Mouse (Mus musculus) lung, postnatal 0 days (tissue): Measurements from ENCODE around the gene Serpinb12. TPM values are rescaled to one million over a fixed set of nuclear protein-coding genes. Genes with fewer than 3 reads are reported as not detected.
"Not testable (repeated sequence)": the region's sequence is repeated elsewhere in the genome, so short reads cannot be mapped to it uniquely, and the experiment has no call there.

Source experiments
- ATAC-seq: fragments of 200-750 bp; cut with Nextera tagmentation; 2 replicates; pipeline ENCODE4 v1.8.0; 2017; ENCODE audit warnings: moderate library complexity
- DNase-seq: peaks from one replicate; pipeline ENCODE4 v3.0.0-alpha.2; 2016; ENCODE audit warnings: low spot score
- H3K27ac ChIP-seq: fragments of 300-500 bp; sonication (generic); 2 replicates; pipeline ENCODE4 v1.5.1; 2014; ENCODE audit warnings: antibody characterized with exemption, mild to moderate bottlenecking, low read length, mixed read lengths
- H3K27me3 ChIP-seq: fragments of 300-500 bp; sonication (generic); replicated peaks from 2 replicates; pipeline ENCODE4 v1.6.1; 2014; ENCODE audit warnings: low read length, mixed read lengths; ENCODE audit not compliant: insufficient read depth
- H3K36me3 ChIP-seq: fragments of 300-500 bp; sonication (generic); 2 replicates; pipeline ENCODE4 v1.6.1; 2014; ENCODE audit warnings: low read length, mixed read lengths; ENCODE audit not compliant: insufficient read depth
- H3K4me1 ChIP-seq: fragments of 300-500 bp; sonication (generic); 2 replicates; pipeline ENCODE4 v1.6.1; 2014; ENCODE audit warnings: antibody characterized with exemption, low read depth, low read length, mixed read lengths; ENCODE audit not compliant: insufficient read depth
- H3K4me2 ChIP-seq: fragments of 300-500 bp; sonication (generic); replicated peaks from 2 replicates; pipeline ENCODE4 v1.6.1; 2014; ENCODE audit warnings: low read depth, mild to moderate bottlenecking, low read length, moderate library complexity, mixed read lengths
- H3K4me3 ChIP-seq: fragments of 300-500 bp; sonication (generic); 2 replicates; pipeline ENCODE4 v1.5.1; 2014; ENCODE audit warnings: low read depth, low read length
- H3K9ac ChIP-seq: fragments of 300-500 bp; sonication (generic); replicated peaks from 2 replicates; pipeline ENCODE4 v1.6.1; 2014; ENCODE audit warnings: low read depth, mild to moderate bottlenecking
- H3K9me3 ChIP-seq: fragments of 300-500 bp; sonication (generic); 2 replicates; pipeline ENCODE4 v1.6.1; 2016; ENCODE audit warnings: low read length, mixed read lengths
- CTCF ChIP-seq: IDR thresholded peaks from 2 replicates; pipeline ENCODE4 v1.5.1; 2016; ENCODE audit warnings: antibody characterized with exemption, mild to moderate bottlenecking
- EP300 ChIP-seq: IDR thresholded peaks from 2 replicates; pipeline ENCODE4 v1.6.1; 2016; ENCODE audit warnings: antibody characterized with exemption, mild to moderate bottlenecking, control low read depth
- WGBS: fragments of 180-500 bp; shearing (Covaris S2); extraction: QIAGEN DNeasy Blood & Tissue Kit; methylation state at CpG from one replicate; pipeline ENCODE4 v1.1.7; 2014; 5-methylcytosine and 5-hydroxymethylcytosine counted together
- polyA plus RNA-seq: library from polyadenylated mRNA; unstranded; fragments of >200 nt; fragmentation: Nextera tagmentation; extraction: Ambion mirVana; gene quantifications from 2 replicates; pipeline ENCODE4 v1.2.1, GENCODE M21; 2015

The Serpinb12 gene
- 0.52 and 0.57 TPM in 2 replicates for polyA plus RNA-seq

- Histone ChIP-seq H3K4me3 (no peak within 1 kb of the TSS), H3K27ac (no peak within 1 kb of the TSS), H3K27me3 (no peaks in the 10 kb centered on the region), H3K4me1 (no peaks in the 10 kb centered on the region), H3K4me2 (no peak within 1 kb of the TSS), H3K9ac (no peak within 1 kb of the TSS), H3K36me3 (no peaks in the 10 kb centered on the region), H3K9me3 (no peaks in the 10 kb centered on the region)
- 67% methylated on average over 6 of the region's 6 CpGs for WGBS
- TF ChIP-seq EP300 (no peak), CTCF (no peak)
- DNase-seq (no peak), ATAC-seq (no peak)
Observed at GRCm38 (mm10) chr1:106934265-106934664, at the start of gene Serpinb12. TSS of gene Serpinb12 (plus strand) at chr1:106934449.

- H3K4me2 ChIP-seq, H3K4me1 ChIP-seq, H3K9me3 ChIP-seq, H3K27ac ChIP-seq, H3K9ac ChIP-seq, H3K4me3 ChIP-seq, DNase-seq, ATAC-seq, H3K36me3 ChIP-seq, H3K27me3 ChIP-seq: not testable (repeated sequence)
Observed at GRCm38 (mm10) chr1:106895142-106895541, 39.1 kb upstream of the Serpinb12 start.

- WGBS, result 28% methylated on average over 4 of the region's 4 CpGs
- TF ChIP-seq EP300 (no peak), CTCF (peak; percentile 70)
- Histone ChIP-seq H3K9ac (no peak overlapping the region), H3K36me3 (no peaks in the 10 kb centered on the region), H3K4me3 (no peak overlapping the region), H3K27me3 (no peaks in the 10 kb centered on the region), H3K9me3 (no peaks in the 10 kb centered on the region), H3K4me2 (no peak overlapping the region), H3K27ac (no peak overlapping the region), H3K4me1 (no peaks in the 10 kb centered on the region)
- DNase-seq (peak; percentile 32), ATAC-seq (no peak)
Observed at GRCm38 (mm10) chr1:106901406-106901805, 32.8 kb upstream of the Serpinb12 start.

- Histone ChIP-seq H3K9me3 (no peaks in the 10 kb centered on the region), H3K27ac (no peak overlapping the region), H3K27me3 (no peaks in the 10 kb centered on the region), H3K9ac (no peak overlapping the region), H3K4me3 (no peak overlapping the region), H3K4me1 (no peaks in the 10 kb centered on the region), H3K36me3 (no peaks in the 10 kb centered on the region), H3K4me2 (no peak overlapping the region)
- peak; percentile 10 for DNase-seq
- no peak for ATAC-seq
- WGBS, result 68% methylated on average over 4 of the region's 4 CpGs
- TF ChIP-seq CTCF (no peak), EP300 (no peak)
Observed at GRCm38 (mm10) chr1:106931954-106932353, 2.3 kb upstream of the Serpinb12 start.

GRCm38 (mm10) chr1:106933658-106934057, 591 bp upstream of the Serpinb12 start:
- no peak for ATAC-seq
- TF ChIP-seq EP300 (no peak), CTCF (no peak)

GRCm38 (mm10) chr1:106947217-106947616, 13.0 kb downstream of the Serpinb12 start:
- H3K4me2 ChIP-seq, result no peak overlapping the region
- no peaks in the 10 kb centered on the region for H3K36me3 ChIP-seq
- no peaks in the 10 kb centered on the region for H3K27me3 ChIP-seq
- DNase-seq (no peak), ATAC-seq (no peak)
- H3K9ac ChIP-seq, result no peak overlapping the region
- H3K4me3 ChIP-seq, result no peak overlapping the region
- H3K4me1 ChIP-seq, result no peaks in the 10 kb centered on the region
- TF ChIP-seq EP300 (no peak), CTCF (no peak)
- no peaks in the 10 kb centered on the region for H3K9me3 ChIP-seq
- WGBS, result 69% methylated on average over 1 of the region's 1 CpGs
- no peak overlapping the region for H3K27ac ChIP-seq

More at GRCm38 (mm10) chr1:106933658-106934057, 591 bp upstream of the Serpinb12 start:
- H3K4me2 ChIP-seq, result no peak overlapping the region
- DNase-seq, result no peak
- H3K27me3 ChIP-seq, result no peaks in the 10 kb centered on the region
- no peak overlapping the region for H3K9ac ChIP-seq
- no peaks in the 10 kb centered on the region for H3K4me1 ChIP-seq
- no peaks in the 10 kb centered on the region for H3K36me3 ChIP-seq
- H3K9me3 ChIP-seq, result no peaks in the 10 kb centered on the region
- no peak overlapping the region for H3K4me3 ChIP-seq
- no peak overlapping the region for H3K27ac ChIP-seq

- no peak for TF ChIP-seq CTCF
Observed at GRCm38 (mm10) chr1:106959981-106960380, 25.7 kb downstream of the Serpinb12 start.

More at GRCm38 (mm10) chr1:106959981-106960380, 25.7 kb downstream of the Serpinb12 start:
- H3K9ac ChIP-seq, result no peak overlapping the region
- H3K4me2 ChIP-seq, result no peak overlapping the region
- 65% methylated on average over 3 of the region's 3 CpGs for WGBS
- H3K27ac ChIP-seq, result no peak overlapping the region
- no peaks in the 10 kb centered on the region for H3K36me3 ChIP-seq
- no peaks in the 10 kb centered on the region for H3K27me3 ChIP-seq
- H3K4me1 ChIP-seq, result no peaks in the 10 kb centered on the region
- no peaks in the 10 kb centered on the region for H3K9me3 ChIP-seq
- no peak for ATAC-seq
- no peak for DNase-seq
- no peak overlapping the region for H3K4me3 ChIP-seq
